Mouse (Mus musculus) heart, embryonic 14.5 days (tissue): ENCODE data around the gene Nhp2. TPM values are rescaled to one million over a fixed set of nuclear protein-coding genes. Genes with fewer than 3 reads are reported as not detected.
A peak's percentile ranks its signal among the peaks of the same experiment; 100 is the strongest.

Experiments
- ATAC-seq: fragments of 200-750 bp; cut with Nextera tagmentation; 2 replicates; pipeline ENCODE4 v1.8.0; 2017; ENCODE audit warnings: low read depth, moderate TSS enrichment; ENCODE audit not compliant: insufficient number of reproducible peaks, insufficient read depth, low FRiP score
- H3K27ac ChIP-seq, 2 experiments: fragments of 200-500 bp in 1 of 2; fragments of 300-500 bp in 1 of 2; sonication (generic) in 1 of 2; replicated peaks in 1 of 2; 2 replicates each; pipeline ENCODE4 v1.5.1; 2012 to 2014; ENCODE audit warnings: low read depth in 2 of 2, low read length in 2 of 2, control low read depth in 1 of 2, mild to moderate bottlenecking in 1 of 2, mixed read lengths in 1 of 2; ENCODE audit not compliant: control insufficient read depth in 1 of 2, insufficient read depth in 1 of 2
- H3K27me3 ChIP-seq: fragments of 300-500 bp; sonication (generic); 2 replicates; pipeline ENCODE4 v1.6.1; 2014; ENCODE audit warnings: mild to moderate bottlenecking, low read length, control low read depth; ENCODE audit not compliant: control insufficient read depth, insufficient read depth
- H3K36me3 ChIP-seq: fragments of 300-500 bp; sonication (generic); 2 replicates; pipeline ENCODE4 v1.6.1; 2014; ENCODE audit warnings: mild to moderate bottlenecking, control low read depth, low read length, mixed read lengths; ENCODE audit not compliant: control insufficient read depth, insufficient read depth
- H3K4me1 ChIP-seq, 2 experiments: fragments of 200-500 bp in 1 of 2; fragments of 300-500 bp in 1 of 2; sonication (generic) in 1 of 2; 2 replicates each; pipeline ENCODE4 v1.6.1; 2012 to 2014; ENCODE audit warnings: low read length in 2 of 2, control low read depth in 1 of 2, mixed read lengths in 1 of 2; ENCODE audit not compliant: control insufficient read depth in 2 of 2, insufficient read depth in 2 of 2
- H3K4me2 ChIP-seq: fragments of 300-500 bp; sonication (generic); 2 replicates; pipeline ENCODE4 v1.6.1; 2014; ENCODE audit warnings: mild to moderate bottlenecking, low read length
- H3K4me3 ChIP-seq, 2 experiments: fragments of 200-500 bp in 1 of 2; fragments of 300-500 bp in 1 of 2; sonication (generic) in 1 of 2; 2 replicates each; pipeline ENCODE4 v1.5.1; 2012 to 2014; ENCODE audit warnings: low read length in 2 of 2, mild to moderate bottlenecking in 2 of 2, control low read depth in 1 of 2, low read depth in 1 of 2, moderate library complexity in 1 of 2; ENCODE audit not compliant: control insufficient read depth in 1 of 2, insufficient read depth in 1 of 2
- H3K9ac ChIP-seq: fragments of 300-500 bp; sonication (generic); 2 replicates; pipeline ENCODE4 v1.6.1; 2014; ENCODE audit warnings: mild to moderate bottlenecking, low read length
- H3K9me3 ChIP-seq: fragments of 300-500 bp; sonication (generic); 2 replicates; pipeline ENCODE4 v1.6.1; 2016; ENCODE audit warnings: low read length, control low read depth; ENCODE audit not compliant: control insufficient read depth
- WGBS: fragments of 180-500 bp; shearing (Covaris S2); extraction: QIAGEN DNeasy Blood & Tissue Kit; methylation state at CpG from one replicate; pipeline ENCODE4 v1.1.7; 2014; 5-methylcytosine and 5-hydroxymethylcytosine counted together
- polyA plus RNA-seq: library from polyadenylated mRNA; unstranded; fragments of >200 nt; fragmentation: Nextera tagmentation; extraction: Ambion mirVana; gene quantifications from 2 replicates; pipeline ENCODE4 v1.2.1, GENCODE M21; 2014

Gene Nhp2
- polyA plus RNA-seq, 1 experiment from 2014 or later, result 87.9 TPM

- H3K4me2 ChIP-seq, result no peak overlapping the region
- H3K27me3 ChIP-seq, result no peaks in the 10 kb centered on the region
- no peak overlapping the region for H3K9ac ChIP-seq
- H3K36me3 ChIP-seq, result peaks cover 98% of the 10 kb centered on the region
- ATAC-seq, result no peak
- WGBS, result 86% methylated on average over 6 of the region's 6 CpGs
- H3K9me3 ChIP-seq, result no peaks in the 10 kb centered on the region
- H3K4me3 ChIP-seq, result no peak overlapping the region
- no peak overlapping the region for H3K27ac ChIP-seq
- H3K4me1 ChIP-seq, result peaks cover 0 to 5% of the 10 kb centered on the region in 2 experiments; a peak in 1 of 4 replicates
These were observed 25.7 kb upstream of the Nhp2 start for GRCm38 (mm10) chr11:51593849-51594248.

- H3K4me3 ChIP-seq, result no peak overlapping the region
- H3K4me1 ChIP-seq, result peaks cover 0 to 5% of the 10 kb centered on the region in 2 experiments; a peak in 1 of 4 replicates
- H3K9me3 ChIP-seq, result no peaks in the 10 kb centered on the region
- ATAC-seq, result no peak
- peaks cover 98% of the 10 kb centered on the region for H3K36me3 ChIP-seq
- 64% methylated on average over 3 of the region's 3 CpGs for WGBS
- no peak overlapping the region for H3K9ac ChIP-seq
- H3K4me2 ChIP-seq, result no peak overlapping the region
- no peak overlapping the region for H3K27ac ChIP-seq
- no peaks in the 10 kb centered on the region for H3K27me3 ChIP-seq
These were observed 24.7 kb upstream of the Nhp2 start for GRCm38 (mm10) chr11:51594715-51595350.

- H3K4me2 ChIP-seq, result no peak overlapping the region
- H3K9ac ChIP-seq, result no peak overlapping the region
- peaks cover 0 to 5% of the 10 kb centered on the region in 2 experiments; a peak in 1 of 4 replicates for H3K4me1 ChIP-seq
- no peak for ATAC-seq
- peaks cover 99% of the 10 kb centered on the region for H3K36me3 ChIP-seq
- H3K4me3 ChIP-seq, result no peak overlapping the region
- H3K9me3 ChIP-seq, result no peaks in the 10 kb centered on the region
- H3K27ac ChIP-seq, result no peak overlapping the region
- 86% methylated on average over 1 of the region's 1 CpGs for WGBS
- no peaks in the 10 kb centered on the region for H3K27me3 ChIP-seq
These were observed 24.0 kb upstream of the Nhp2 start for GRCm38 (mm10) chr11:51595459-51596083.

- Histone ChIP-seq H3K4me3 (no peak overlapping the region), H3K4me2 (no peak overlapping the region), H3K9ac (no peak overlapping the region), H3K36me3 (peaks cover 99% of the 10 kb centered on the region), H3K27ac (no peak overlapping the region), H3K4me1 (0 out of 4 replicates have a peak, but pooled peaks cover 0 to 2% of the 10 kb centered on the region in 2 experiments), H3K27me3 (no peaks in the 10 kb centered on the region), H3K9me3 (no peaks in the 10 kb centered on the region)
- WGBS, result 68% methylated on average over 2 of the region's 2 CpGs
- ATAC-seq, result no peak
These were observed 22.0 kb upstream of the Nhp2 start for GRCm38 (mm10) chr11:51597553-51597952.

GRCm38 (mm10) chr11:51602253-51602652 lies 17.3 kb upstream of the Nhp2 start:
- no peak overlapping the region for H3K4me2 ChIP-seq

GRCm38 (mm10) chr11:51605602-51606446 lies 13.7 kb upstream of the Nhp2 start:
- H3K36me3 ChIP-seq, result peaks cover 48% of the 10 kb centered on the region
- no peaks in the 10 kb centered on the region for H3K9me3 ChIP-seq
- peak overlapping the region; percentile 96 to 99 for H3K4me3 ChIP-seq
- H3K27me3 ChIP-seq, result no peaks in the 10 kb centered on the region
- peak; percentile 79 for ATAC-seq
- peak overlapping the region; percentile 92 to 95 for H3K27ac ChIP-seq
- H3K4me2 ChIP-seq, result peak overlapping the region; percentile 92
- H3K4me1 ChIP-seq, result peaks cover 5 to 30% of the 10 kb centered on the region in 2 experiments; a peak in 3 of 4 replicates
- H3K9ac ChIP-seq, result peak overlapping the region; percentile 99
- WGBS, result under 1% methylated on average over 78 of the region's 81 CpGs

More at GRCm38 (mm10) chr11:51602253-51602652, 17.3 kb upstream of the Nhp2 start:
- Histone ChIP-seq H3K9me3 (no peaks in the 10 kb centered on the region), H3K27me3 (no peaks in the 10 kb centered on the region), H3K9ac (no peak overlapping the region), H3K4me3 (no peak overlapping the region), H3K4me1 (peaks cover 4 to 27% of the 10 kb centered on the region in 2 experiments; a peak in 3 of 4 replicates), H3K27ac (no peak overlapping the region), H3K36me3 (peaks cover 84% of the 10 kb centered on the region)
- ATAC-seq, result no peak
- 79% methylated on average over 3 of the region's 3 CpGs for WGBS

GRCm38 (mm10) chr11:51606447-51607095 lies 13.0 kb upstream of the Nhp2 start, which contains the start of gene Hnrnpab:
Gene Hnrnpab, minus strand, starts transcription at chr11:51606847.
- peaks cover 5 to 30% of the 10 kb centered on the region in 2 experiments; a peak in 3 of 4 replicates for H3K4me1 ChIP-seq
- H3K9ac ChIP-seq, result peak within 1 kb of the TSS; percentile 99
- H3K4me2 ChIP-seq, result peak within 1 kb of the TSS; percentile 92
- H3K36me3 ChIP-seq, result peaks cover 41% of the 10 kb centered on the region
- peak within 1 kb of the TSS; percentile 96 to 99 for H3K4me3 ChIP-seq
- peak within 1 kb of the TSS; percentile 92 to 95 for H3K27ac ChIP-seq
- no peaks in the 10 kb centered on the region for H3K27me3 ChIP-seq
- H3K9me3 ChIP-seq, result no peaks in the 10 kb centered on the region
- under 1% methylated on average over 79 of the region's 91 CpGs for WGBS
- peak; percentile 93 for ATAC-seq
